Mouse (Mus musculus): ENCODE data around the gene Adam26b.
"Not testable (repeated sequence)": the region's sequence is repeated elsewhere in the genome, so short reads cannot be mapped to it uniquely, and the experiment has no call there.

Gene Adam26b

DNA sequence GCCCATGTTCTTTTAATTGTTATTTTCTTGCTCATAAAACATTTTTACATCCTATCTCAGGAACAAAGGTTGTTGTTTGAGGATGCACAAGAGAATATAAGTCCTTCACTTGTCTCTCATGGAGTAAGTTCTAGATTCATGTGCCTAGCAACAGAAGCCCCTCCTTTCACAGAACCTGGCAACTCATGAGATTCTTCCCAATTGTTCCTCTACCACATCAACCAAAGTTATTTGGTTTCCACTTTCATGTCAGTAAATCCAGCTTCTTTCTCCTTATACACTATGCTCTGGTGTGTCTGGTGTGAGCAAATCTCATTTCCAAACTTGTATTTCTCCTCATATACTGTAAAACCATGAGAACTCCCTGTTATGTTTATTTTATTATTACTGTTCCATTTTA, at the start of gene Adam26b:
Adam26b (minus strand) TSS at position 101 of the 400 bp plus-strand sequence.
- not testable (repeated sequence) for DNase-seq (ENCODE audit: low spot score)

DNA sequence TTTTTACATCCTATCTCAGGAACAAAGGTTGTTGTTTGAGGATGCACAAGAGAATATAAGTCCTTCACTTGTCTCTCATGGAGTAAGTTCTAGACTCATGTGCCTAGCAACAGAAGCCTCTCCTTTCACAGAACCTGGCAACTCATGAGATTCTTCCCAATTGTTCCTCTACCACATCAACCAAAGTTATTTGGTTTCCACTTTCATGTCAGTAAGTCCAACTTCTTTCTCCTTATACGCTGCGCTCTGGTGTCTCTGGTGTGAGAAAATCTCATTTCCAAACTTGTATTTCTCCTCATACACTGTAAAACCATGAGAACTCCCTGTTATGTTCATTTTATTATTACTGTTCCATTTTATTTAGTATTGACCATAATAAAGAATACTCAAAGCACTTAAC, 48.7 kb upstream of the Adam26b start, which contains the start of gene Adam26a:
Adam26a (minus strand) TSS at position 101 of the 400 bp plus-strand sequence.
- DNase-seq (ENCODE audit: low spot score), result not testable (repeated sequence)
